Mouse (Mus musculus): ENCODE data around the gene Npy.

Npy gene

GRCm38 (mm10) chr6:49821961-49822870, at the start of gene Npy:
Npy (plus strand) TSS chr6:49822710.
- DNase-seq = peak; percentile 40

DNA sequence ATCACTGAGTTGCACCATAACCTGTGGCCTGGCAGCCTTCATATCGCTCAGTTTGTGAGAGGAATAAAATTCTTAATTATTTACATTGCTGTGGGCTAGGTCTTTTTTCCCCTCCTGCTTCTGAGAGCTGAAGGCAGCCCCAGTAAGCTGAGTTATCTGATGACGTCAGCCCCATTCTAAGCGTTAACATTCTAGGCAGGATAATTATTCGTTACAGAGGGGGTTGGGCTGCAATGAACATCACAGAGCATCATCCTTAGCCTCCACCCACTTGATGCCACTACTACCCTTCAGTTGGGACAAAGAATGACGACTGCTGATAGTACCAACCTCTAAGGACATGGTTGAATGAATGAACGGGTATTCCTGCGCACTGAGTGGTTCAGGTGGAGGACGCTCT, 47.5 kb upstream of the Npy start:
- no peak for DNase-seq

DNA sequence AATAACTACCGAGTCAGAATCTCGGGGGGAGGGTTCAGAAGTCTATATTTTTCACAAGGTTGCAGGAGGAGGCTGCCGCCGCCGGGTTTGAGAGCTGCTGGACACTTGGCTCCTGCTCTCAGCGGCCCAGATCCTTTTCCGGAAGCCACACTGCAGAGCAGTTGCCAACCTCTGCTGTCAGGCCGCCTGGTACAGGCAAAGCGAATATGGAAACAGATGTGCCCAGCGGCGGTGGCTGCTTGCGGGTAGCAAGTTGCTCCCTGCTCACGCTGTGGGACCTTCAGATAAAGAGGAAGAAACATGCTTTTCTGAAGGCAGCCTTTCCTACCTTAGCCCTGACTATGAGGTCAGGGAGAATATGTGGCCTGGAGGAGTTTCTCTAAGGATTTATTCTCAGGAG, 44.4 kb upstream of the Npy start:
- no peak for DNase-seq

DNA sequence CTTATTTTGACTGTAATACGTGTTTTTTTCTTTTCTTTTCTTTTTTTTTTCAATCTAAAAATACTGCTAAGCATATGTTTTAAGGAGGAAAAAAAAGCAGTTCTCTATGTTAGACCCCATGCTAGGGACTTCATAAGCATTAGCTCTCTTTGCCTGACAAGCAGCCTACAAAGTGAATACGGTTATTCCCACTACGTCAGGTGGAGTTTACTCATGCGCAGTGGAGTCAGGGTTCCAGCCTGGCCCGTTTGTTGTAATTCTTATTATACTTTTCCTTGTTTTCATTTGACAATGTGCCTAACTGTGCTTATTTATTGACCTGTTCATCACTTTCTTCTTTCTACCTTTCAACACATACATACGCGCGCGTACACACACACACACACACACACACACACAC, 43.8 kb upstream of the Npy start:
- DNase-seq = no peak

DNA sequence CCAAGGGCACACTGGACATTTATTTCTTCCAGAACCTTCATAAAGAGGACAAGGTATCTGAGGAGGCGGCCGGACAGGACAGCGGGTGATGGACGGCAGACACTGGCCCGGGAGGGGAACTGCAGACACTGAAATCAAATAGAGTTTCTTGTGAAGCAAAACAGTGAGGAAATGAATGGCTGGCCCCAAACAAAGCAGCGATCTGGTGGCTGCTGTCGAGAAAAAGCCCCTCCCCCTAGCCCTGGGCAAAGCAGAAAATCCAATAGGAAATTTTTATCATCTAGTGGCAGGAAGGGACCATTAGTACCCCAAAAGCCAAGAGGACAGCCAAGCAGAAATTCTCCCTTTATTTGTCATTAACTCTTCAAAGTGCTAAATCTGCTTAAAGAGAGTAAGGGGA, 42.9 kb upstream of the Npy start:
- DNase-seq = no peak

GRCm38 (mm10) chr6:49780846-49781400, 41.6 kb upstream of the Npy start:
- DNase-seq = no peak

DNA sequence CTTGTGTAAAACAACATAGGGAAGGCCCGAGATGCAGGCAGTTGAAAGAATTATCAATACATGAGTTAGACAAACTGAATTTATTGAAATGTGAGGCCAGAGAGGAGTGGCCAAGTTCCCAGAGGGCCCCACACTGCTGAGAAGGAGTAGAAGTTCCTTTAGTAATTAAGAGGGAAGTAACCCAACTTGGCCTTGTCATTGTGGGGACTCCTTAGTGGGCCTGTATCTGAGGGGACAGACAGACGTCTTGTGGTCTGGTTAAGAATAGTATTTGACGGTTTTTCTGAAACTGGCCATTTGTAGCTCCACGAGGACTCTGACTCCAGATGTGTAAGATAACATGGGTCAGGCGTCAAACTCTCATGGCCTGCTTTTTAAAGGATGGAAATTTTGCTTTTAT, 40.7 kb upstream of the Npy start:
- DNase-seq = no peak

GRCm38 (mm10) chr6:49782679-49783078, 39.8 kb upstream of the Npy start:
- DNase-seq = no peak

GRCm38 (mm10) chr6:49792524-49792923, 30.0 kb upstream of the Npy start:
- no peak for DNase-seq

- no peak for DNase-seq
Observed at GRCm38 (mm10) chr6:49804105-49804504, 18.4 kb upstream of the Npy start.

DNA sequence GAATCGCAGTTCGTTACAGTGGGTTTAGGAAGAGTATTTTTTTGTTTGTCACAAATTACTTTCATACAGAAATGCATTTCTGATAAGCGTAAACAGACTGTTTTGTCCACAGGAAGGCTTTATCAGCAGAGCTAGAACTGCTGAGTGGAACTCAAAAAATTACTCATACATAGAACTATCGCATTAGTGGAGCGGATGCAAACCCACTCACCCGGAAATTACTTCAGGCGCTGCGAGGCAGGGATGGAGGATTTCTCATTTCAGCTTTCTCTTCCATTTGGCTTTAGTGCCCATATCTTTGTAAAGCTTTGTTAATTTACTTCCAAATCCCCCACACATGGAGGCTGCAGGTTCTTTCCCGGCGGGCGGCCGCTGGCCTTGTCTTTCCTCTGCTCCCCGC, 14.4 kb upstream of the Npy start:
- DNase-seq = no peak

DNA sequence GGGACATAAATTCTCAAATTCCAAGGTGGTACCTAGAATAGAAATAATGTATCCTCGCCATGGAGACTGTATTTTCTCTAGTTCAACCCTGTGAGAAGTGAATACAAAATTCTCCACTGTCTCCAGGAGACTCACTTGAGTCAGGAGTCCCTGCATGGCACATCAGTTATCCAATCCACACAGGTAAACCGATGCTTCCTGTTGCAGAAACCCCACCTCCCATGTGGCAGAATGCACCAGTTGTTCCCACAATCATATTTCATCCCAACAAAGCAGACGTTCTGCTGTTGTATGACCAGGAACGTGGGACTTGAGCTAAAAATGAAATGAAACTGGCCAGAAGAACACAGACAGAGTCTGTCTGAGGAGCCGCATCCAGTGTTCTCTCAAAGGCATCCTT, 5.3 kb upstream of the Npy start:
- DNase-seq = no peak

DNA sequence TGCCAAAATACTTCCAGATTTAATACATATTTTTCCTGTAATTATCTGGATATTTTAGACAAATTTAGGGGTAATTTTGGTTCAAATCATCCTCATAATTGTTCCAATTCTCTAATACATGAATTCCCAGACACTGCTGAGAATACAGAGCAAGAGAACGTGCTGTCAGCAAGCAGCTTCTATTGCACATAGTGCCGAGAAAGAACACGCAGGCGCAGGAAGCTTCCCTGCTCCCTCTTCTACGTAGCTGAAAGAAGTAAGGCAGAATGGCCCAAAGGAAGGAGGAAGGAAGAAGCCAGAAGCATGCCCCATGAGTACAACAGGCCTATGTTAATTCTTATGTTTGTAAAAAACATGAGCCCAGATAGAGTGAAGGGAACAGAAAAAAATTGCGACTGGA, 4.9 kb upstream of the Npy start:
- no peak for DNase-seq

DNA sequence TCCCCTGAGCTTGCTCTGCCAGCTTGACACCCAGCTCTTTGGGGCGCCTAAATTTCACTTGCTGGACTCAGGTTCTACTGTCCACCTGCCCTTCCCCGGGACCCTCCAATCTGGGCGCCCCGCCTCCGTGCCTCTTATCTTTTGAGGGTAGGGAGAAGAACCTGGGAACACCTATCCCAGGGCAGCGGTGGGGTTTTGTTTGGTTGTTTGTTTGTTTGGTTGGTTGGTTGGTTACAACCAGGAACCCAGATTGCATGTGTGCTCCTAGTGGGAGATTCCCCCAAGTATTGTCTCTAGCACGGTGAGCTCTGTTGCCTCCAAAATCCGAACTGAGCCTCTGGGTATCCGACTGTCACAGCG, 341 bp downstream of the Npy start:
- DNase-seq = no peak

DNA sequence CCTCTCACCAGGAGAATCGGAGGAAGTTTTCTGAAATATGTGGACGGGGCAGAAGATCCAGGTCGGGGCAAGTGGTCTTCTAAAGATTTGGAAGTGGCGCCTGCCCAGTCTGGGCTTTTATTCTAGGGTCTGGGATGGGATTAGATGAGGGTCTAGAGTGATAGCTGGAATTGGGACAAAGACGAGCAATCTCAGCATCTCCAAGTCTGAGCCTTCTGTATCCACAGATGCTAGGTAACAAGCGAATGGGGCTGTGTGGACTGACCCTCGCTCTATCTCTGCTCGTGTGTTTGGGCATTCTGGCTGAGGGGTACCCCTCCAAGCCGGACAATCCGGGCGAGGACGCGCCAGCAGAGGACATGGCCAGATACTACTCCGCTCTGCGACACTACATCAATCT, 861 bp downstream of the Npy start:
- no peak for DNase-seq

DNA sequence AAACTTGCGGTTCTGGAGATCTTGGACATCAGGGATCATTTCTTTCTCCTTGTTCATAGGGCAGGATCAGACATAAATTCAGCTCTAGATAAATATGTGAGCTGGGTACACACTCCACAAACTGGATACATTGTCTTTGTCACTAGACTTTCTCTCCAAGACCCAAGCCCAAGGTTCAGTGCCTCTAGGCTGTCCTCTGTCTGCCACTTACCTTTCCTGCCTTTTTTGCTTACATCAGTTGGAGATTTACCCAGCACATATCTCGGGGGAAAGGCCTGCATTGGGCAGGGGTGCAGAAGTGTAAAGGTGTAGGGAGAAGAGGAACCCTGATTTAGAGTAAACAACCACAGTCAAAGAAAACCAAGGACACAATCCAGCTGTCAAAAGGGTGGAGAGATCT, 1.3 kb downstream of the Npy start:
- no peak for DNase-seq

DNA sequence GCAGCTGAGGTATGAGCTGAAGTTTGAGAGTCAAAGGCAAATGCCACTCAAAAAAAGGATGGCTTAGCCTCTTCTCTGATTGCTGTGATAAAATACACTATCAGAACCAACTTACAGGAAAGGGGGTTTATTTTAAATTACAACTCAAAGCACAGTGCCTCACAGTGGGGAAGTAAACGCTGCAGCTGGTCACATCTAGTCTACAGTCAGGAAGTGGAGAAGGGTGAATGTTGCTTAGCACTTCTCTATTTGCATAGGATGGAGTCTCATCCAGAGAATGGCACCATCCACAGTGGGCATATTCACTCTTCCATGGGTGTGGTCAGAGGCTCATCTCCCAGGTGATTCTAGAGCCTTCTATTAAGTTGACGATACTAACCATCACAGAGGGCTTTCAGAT, 9.1 kb downstream of the Npy start:
- DNase-seq = no peak

DNA sequence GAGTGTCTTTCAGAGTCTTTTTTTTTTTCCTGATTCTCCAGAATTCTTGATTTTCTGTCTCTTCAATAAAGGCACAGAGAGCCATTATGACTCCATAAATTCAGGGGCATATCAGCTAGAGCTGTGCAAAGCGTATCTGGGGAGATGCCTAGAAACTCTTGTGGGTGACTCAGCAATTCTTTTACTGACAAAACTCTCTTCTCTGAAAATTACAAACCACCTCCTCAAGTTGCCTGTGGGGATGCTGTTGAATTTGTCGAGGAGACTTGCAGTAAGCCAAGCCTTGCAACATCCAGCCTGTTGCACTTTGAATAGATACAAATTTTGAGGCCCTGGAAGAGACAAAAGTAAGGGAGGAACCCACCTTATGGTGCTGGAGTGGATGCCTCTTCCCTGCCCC, 34.3 kb downstream of the Npy start:
- DNase-seq = no peak

DNA sequence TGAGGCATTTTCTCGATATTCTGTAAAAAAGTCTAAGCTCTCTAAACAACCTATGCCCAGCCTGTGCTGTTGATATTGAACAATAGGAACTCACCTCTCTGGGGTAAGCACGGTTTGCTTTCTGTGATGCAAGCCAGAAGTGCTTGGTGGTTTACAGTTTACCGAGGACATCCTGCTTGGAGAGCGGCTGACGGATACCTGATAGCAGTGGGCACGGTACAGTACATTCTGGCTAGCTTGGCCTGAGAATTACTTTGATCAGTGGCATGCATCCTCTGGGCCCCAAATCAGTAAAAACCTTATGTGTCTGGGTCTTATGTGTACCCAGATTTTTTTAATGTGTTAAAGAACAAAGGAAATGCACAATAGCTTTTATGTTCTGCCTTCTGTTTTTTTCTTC, 45.1 kb downstream of the Npy start:
- DNase-seq = no peak

DNA sequence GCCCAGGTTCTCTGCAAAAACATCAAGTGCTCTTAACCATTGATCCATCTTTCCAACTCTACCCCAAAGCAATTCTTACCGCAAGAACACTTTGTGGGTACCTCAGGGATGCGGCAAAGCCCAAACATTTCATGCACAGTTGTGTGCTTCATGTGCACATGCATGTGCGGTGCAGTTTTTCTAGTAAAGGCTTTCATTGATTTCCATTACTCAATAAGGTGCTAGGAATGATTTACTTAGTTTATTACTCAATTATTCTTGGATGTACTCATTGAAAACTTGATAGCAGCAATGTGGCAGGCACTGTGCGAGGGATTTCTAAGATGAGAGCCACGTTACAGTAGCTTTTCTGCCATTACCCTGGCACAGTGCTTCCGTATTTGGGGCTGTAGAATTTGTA, 48.6 kb downstream of the Npy start:
- DNase-seq = no peak

- no peak for DNase-seq
Observed at GRCm38 (mm10) chr6:49873556-49873955, 51.0 kb downstream of the Npy start.

GRCm38 (mm10) chr6:49875160-49875559, 52.6 kb downstream of the Npy start:
- no peak for DNase-seq

GRCm38 (mm10) chr6:49875791-49876190, 53.3 kb downstream of the Npy start:
- peak; percentile 11 for DNase-seq

All from right cerebral cortex, postnatal 4 days (tissue).